Mouse (Mus musculus): ENCODE results near the gene 1700011L22Rik.

Gene 1700011L22Rik

GRCm38 (mm10) chr8:79173606-79174005 lies 74.8 kb downstream of the 1700011L22Rik start:
- DNase-seq (ENCODE audit: low spot score in 2 of 2): no peak

- DNase-seq (ENCODE audit: low spot score in 2 of 2): no peak
Measured at GRCm38 (mm10) chr8:79165276-79165675, 83.1 kb downstream of the 1700011L22Rik start.

GRCm38 (mm10) chr8:79164336-79164735 lies 84.0 kb downstream of the 1700011L22Rik start:
- DNase-seq (ENCODE audit: low spot score in 2 of 2): no peak

- DNase-seq (ENCODE audit: low spot score in 2 of 2): peak in 1 of 2 experiments; percentile 15
Measured at GRCm38 (mm10) chr8:79162533-79163308, 85.6 kb downstream of the 1700011L22Rik start.

GRCm38 (mm10) chr8:79161172-79161778 lies 87.1 kb downstream of the 1700011L22Rik start:
- DNase-seq (ENCODE audit: low spot score in 2 of 2): peak; percentile 78 to 80

Measured in spleen, postnatal 36 days (tissue).